Mouse (Mus musculus) C2C12 (cell line): ENCODE data around the gene Vps4b. TPM values are rescaled to one million over a fixed set of nuclear protein-coding genes. Genes with fewer than 3 reads are reported as not detected.

ENCODE experiments used
- H3K27me3 ChIP-seq: one replicate; pipeline ENCODE4 v1.6.1; 2011; ENCODE audit not compliant: control insufficient read depth, insufficient read depth, insufficient read length
- H3K36me3 ChIP-seq: one replicate; pipeline ENCODE4 v1.6.1; 2011; ENCODE audit not compliant: control insufficient read depth, insufficient read depth
- H3K4me3 ChIP-seq: one replicate; pipeline ENCODE4 v1.5.1; 2011; ENCODE audit warnings: mild to moderate bottlenecking, control low read depth; ENCODE audit not compliant: poor library complexity, insufficient read depth, severe bottlenecking
- H3K79me2 ChIP-seq: one replicate; pipeline ENCODE4 v1.6.1; 2011; ENCODE audit not compliant: control insufficient read depth, insufficient read depth
- H3K79me3 ChIP-seq: one replicate; pipeline ENCODE4 v1.6.1; 2011; ENCODE audit warnings: low read depth, control low read depth
- H3ac ChIP-seq: one replicate; pipeline ENCODE3; 2011; ENCODE audit warnings: low read depth; ENCODE audit not compliant: control insufficient read depth, insufficient read length
- CEBPB ChIP-seq: IDR thresholded peaks from one replicate; pipeline ENCODE4 v1.6.1; 2011; ENCODE audit warnings: low read depth, mild to moderate bottlenecking, control low read depth, moderate library complexity
- CTCF ChIP-seq: IDR thresholded peaks from one replicate; pipeline ENCODE4 v1.5.1; 2011; ENCODE audit not compliant: control insufficient read depth, insufficient read depth, insufficient read length
- FOSL1 ChIP-seq: IDR thresholded peaks from one replicate; pipeline ENCODE4 v1.8.0; 2011; ENCODE audit warnings: mild to moderate bottlenecking, low read length; ENCODE audit not compliant: poor library complexity, insufficient read depth, severe bottlenecking
- MAX ChIP-seq: IDR thresholded peaks from one replicate; pipeline ENCODE4 v1.6.1; 2011; ENCODE audit warnings: mild to moderate bottlenecking, control low read depth
- MYOD1 ChIP-seq: IDR thresholded peaks from one replicate; pipeline ENCODE4 v1.6.1; 2011; ENCODE audit warnings: low read depth; ENCODE audit not compliant: control insufficient read depth, insufficient read length
- MYOG ChIP-seq: IDR thresholded peaks from one replicate; pipeline ENCODE4 v1.6.1; 2011; ENCODE audit not compliant: control insufficient read depth, insufficient read length; ENCODE audit errors: extremely low read depth
- USF1 ChIP-seq: IDR thresholded peaks from one replicate; pipeline ENCODE4 v1.6.1; 2011; ENCODE audit warnings: low read depth, mild to moderate bottlenecking, control low read depth, moderate library complexity
- polyA plus RNA-seq: library from polyadenylated mRNA; unstranded; fragments of >200 nt; fragmentation: generic; extraction: Trizol; gene quantifications from one replicate; pipeline ENCODE4 v1.2.1, GENCODE M21; 2012; ENCODE audit warnings: missing spikeins

Vps4b gene
- polyA plus RNA-seq, 1 experiment: 16.8 TPM

GRCm38 (mm10) chr1:106759572-106760435, 36.7 kb downstream of the Vps4b start, which contains the start of gene Kdsr:
Kdsr (minus strand) TSS chr1:106759727.
- no peak for TF ChIP-seq CEBPB
- no peak for TF ChIP-seq FOSL1
- peak; percentile 82 for TF ChIP-seq MAX
- no peak for TF ChIP-seq MYOD1
- TF ChIP-seq MYOG: no peak
- TF ChIP-seq USF1: peak; percentile 51
- no peak for TF ChIP-seq CTCF
- Histone ChIP-seq H3ac (peak within 1 kb of the TSS; percentile 78), H3K79me3 (no peaks in the 10 kb centered on the region), H3K27me3 (no peaks in the 10 kb centered on the region), H3K79me2 (no peaks in the 10 kb centered on the region), H3K36me3 (peaks cover 11% of the 10 kb centered on the region), H3K4me3 (peak within 1 kb of the TSS; percentile 65)

GRCm38 (mm10) chr1:106758734-106759571, 37.6 kb downstream of the Vps4b start:
- Histone ChIP-seq H3K27me3 (no peaks in the 10 kb centered on the region), H3K36me3 (peaks cover 6% of the 10 kb centered on the region), H3K79me3 (no peaks in the 10 kb centered on the region), H3K79me2 (no peaks in the 10 kb centered on the region), H3K4me3 (peak overlapping the region; percentile 65), H3ac (peak overlapping the region; percentile 78)
- TF ChIP-seq MYOG: no peak
- TF ChIP-seq CTCF: no peak
- no peak for TF ChIP-seq CEBPB
- TF ChIP-seq MAX: no peak
- TF ChIP-seq FOSL1: no peak
- no peak for TF ChIP-seq MYOD1
- TF ChIP-seq USF1: no peak

- H3K36me3 ChIP-seq: peaks cover 11% of the 10 kb centered on the region
- H3K4me3 ChIP-seq: no peak overlapping the region
- TF ChIP-seq FOSL1 (no peak), CEBPB (no peak)
- H3K79me3 ChIP-seq: no peaks in the 10 kb centered on the region
- H3K79me2 ChIP-seq: no peaks in the 10 kb centered on the region
- no peak overlapping the region for H3ac ChIP-seq
- H3K27me3 ChIP-seq: no peaks in the 10 kb centered on the region
These were observed 39.9 kb downstream of the Vps4b start for GRCm38 (mm10) chr1:106756633-106757032.

GRCm38 (mm10) chr1:106752013-106752412, 44.5 kb downstream of the Vps4b start:
- Histone ChIP-seq H3K79me2 (no peaks in the 10 kb centered on the region), H3K4me3 (no peak overlapping the region), H3ac (no peak overlapping the region), H3K27me3 (no peaks in the 10 kb centered on the region), H3K36me3 (peaks cover 19% of the 10 kb centered on the region), H3K79me3 (no peaks in the 10 kb centered on the region)
- TF ChIP-seq CTCF: no peak
- TF ChIP-seq MYOD1: no peak
- TF ChIP-seq MAX: no peak
- no peak for TF ChIP-seq USF1
- no peak for TF ChIP-seq MYOG
- TF ChIP-seq FOSL1: no peak
- no peak for TF ChIP-seq CEBPB

- no peaks in the 10 kb centered on the region for H3K79me2 ChIP-seq
- no peaks in the 10 kb centered on the region for H3K27me3 ChIP-seq
- no peaks in the 10 kb centered on the region for H3K79me3 ChIP-seq
- H3K36me3 ChIP-seq: peaks cover 29% of the 10 kb centered on the region
- H3ac ChIP-seq: no peak overlapping the region
- no peak overlapping the region for H3K4me3 ChIP-seq
- TF ChIP-seq MAX (no peak), USF1 (no peak), CEBPB (no peak), CTCF (no peak), MYOD1 (no peak)
These were observed 45.9 kb downstream of the Vps4b start for GRCm38 (mm10) chr1:106750656-106751055.
